Mouse (Mus musculus): ENCODE measurements around the gene Gm1553.

Gm1553 gene

DNA sequence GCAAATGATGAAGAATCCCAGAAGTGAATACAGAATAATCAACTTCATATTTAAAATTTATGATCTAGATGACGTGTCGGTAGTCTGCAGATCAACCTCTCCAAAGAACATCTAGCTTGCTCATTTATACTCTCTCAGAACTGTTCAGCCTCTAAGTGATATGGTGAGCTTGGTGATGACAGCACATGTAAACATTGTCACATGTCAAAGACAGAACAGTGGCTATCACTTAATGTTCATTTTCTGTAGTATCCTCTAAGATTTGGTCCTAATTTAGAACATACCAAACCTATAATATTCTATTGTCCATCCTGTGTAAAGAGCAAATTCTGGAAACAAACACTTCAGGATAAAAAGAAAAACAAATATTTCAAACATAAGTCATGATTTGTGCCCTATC, at the start of gene Gm1553:
Gene Gm1553 (minus strand): TSS at position 101 of the 400 bp plus-strand sequence.
- no peak for DNase-seq
